Mouse (Mus musculus) stomach, postnatal 0 days (tissue): ENCODE results near the gene Rdh7. TPM values are rescaled to one million over a fixed set of nuclear protein-coding genes. Genes with fewer than 3 reads are reported as not detected.

Source experiments
- ATAC-seq: fragments of 200-750 bp; cut with Nextera tagmentation; 2 replicates; pipeline ENCODE4 v1.8.0; 2017; ENCODE audit not compliant: low FRiP score, low TSS enrichment
- DNase-seq: peaks from one replicate; pipeline ENCODE4 v3.0.0-alpha.2; 2016; ENCODE audit warnings: low spot score
- H3K27ac ChIP-seq: fragments of 300-500 bp; sonication (generic); replicated peaks from 2 replicates; pipeline ENCODE4 v1.5.1; 2014; ENCODE audit warnings: mild to moderate bottlenecking, control low read depth
- H3K27me3 ChIP-seq: fragments of 300-500 bp; sonication (generic); 2 replicates; pipeline ENCODE4 v1.6.1; 2014; ENCODE audit warnings: low read length; ENCODE audit not compliant: control insufficient read depth, insufficient read depth
- H3K36me3 ChIP-seq: fragments of 300-500 bp; sonication (generic); 2 replicates; pipeline ENCODE4 v1.6.1; 2014; ENCODE audit warnings: low read length, mixed read lengths; ENCODE audit not compliant: control insufficient read depth, insufficient read depth
- H3K4me1 ChIP-seq: fragments of 300-500 bp; sonication (generic); replicated peaks from 2 replicates; pipeline ENCODE4 v1.6.1; 2014; ENCODE audit warnings: antibody characterized with exemption; ENCODE audit not compliant: control insufficient read depth, insufficient read depth
- H3K4me2 ChIP-seq: fragments of 300-500 bp; sonication (generic); replicated peaks from 2 replicates; pipeline ENCODE4 v1.6.1; 2014; ENCODE audit warnings: low read depth, mild to moderate bottlenecking, control low read depth, moderate library complexity
- H3K4me3 ChIP-seq: fragments of 300-500 bp; sonication (generic); 2 replicates; pipeline ENCODE4 v1.5.1; 2014; ENCODE audit warnings: low read depth, low read length, control low read depth
- H3K9ac ChIP-seq: fragments of 300-500 bp; sonication (generic); 2 replicates; pipeline ENCODE4 v1.6.1; 2014; ENCODE audit warnings: mild to moderate bottlenecking, low read length, control low read depth, mixed read lengths
- H3K9me3 ChIP-seq: fragments of 300-500 bp; sonication (generic); 2 replicates; pipeline ENCODE4 v1.6.1; 2016; ENCODE audit warnings: low read length; ENCODE audit not compliant: control insufficient read depth
- CTCF ChIP-seq: IDR thresholded peaks from 2 replicates; pipeline ENCODE4 v1.5.1; 2016; ENCODE audit warnings: antibody characterized with exemption, low read depth, mild to moderate bottlenecking, moderate library complexity
- EP300 ChIP-seq: optimal IDR thresholded peaks from 2 replicates; pipeline ENCODE3; 2016; ENCODE audit warnings: antibody characterized with exemption
- WGBS: fragments of 180-500 bp; shearing (Covaris S2); extraction: QIAGEN DNeasy Blood & Tissue Kit; methylation state at CpG from one replicate; pipeline ENCODE4 v1.1.7; 2014; 5-methylcytosine and 5-hydroxymethylcytosine counted together
- polyA plus RNA-seq: library from polyadenylated mRNA; unstranded; fragments of >200 nt; fragmentation: Nextera tagmentation; extraction: Ambion mirVana; gene quantifications from 2 replicates; pipeline ENCODE4 v1.2.1, GENCODE M21; 2015

Rdh7 gene
- polyA plus RNA-seq, 1 experiment from 2014 or later = 1.9 TPM

- Histone ChIP-seq H3K27me3 (no peaks in the 10 kb centered on the region), H3K4me2 (no peak overlapping the region), H3K4me1 (no peaks in the 10 kb centered on the region), H3K27ac (no peak overlapping the region), H3K9me3 (no peaks in the 10 kb centered on the region), H3K9ac (no peak overlapping the region), H3K4me3 (no peak overlapping the region), H3K36me3 (no peaks in the 10 kb centered on the region)
- WGBS = 67% methylated on average over 1 of the region's 1 CpGs
- DNase-seq (no peak), ATAC-seq (no peak)
- TF ChIP-seq EP300 (no peak), CTCF (no peak)
These were observed 2.1 kb downstream of the Rdh7 start for GRCm38 (mm10) chr10:127886551-127886950.

GRCm38 (mm10) chr10:127881041-127881440, 7.6 kb downstream of the Rdh7 start:
- H3K27ac ChIP-seq = no peak overlapping the region
- WGBS = 79% methylated on average over 4 of the region's 4 CpGs
- no peaks in the 10 kb centered on the region for H3K27me3 ChIP-seq
- H3K9me3 ChIP-seq = no peaks in the 10 kb centered on the region
- H3K9ac ChIP-seq = no peak overlapping the region
- ATAC-seq (no peak), DNase-seq (no peak)
- TF ChIP-seq CTCF (0 out of 2 replicates have a peak, but pooled peaks have one; percentile 5), EP300 (no peak)
- no peak overlapping the region for H3K4me3 ChIP-seq
- H3K36me3 ChIP-seq = no peaks in the 10 kb centered on the region
- 0 out of 2 replicates have a peak, but pooled peaks cover 2% of the 10 kb centered on the region for H3K4me1 ChIP-seq
- no peak overlapping the region for H3K4me2 ChIP-seq

GRCm38 (mm10) chr10:127879155-127879688, 9.4 kb downstream of the Rdh7 start:
- Histone ChIP-seq H3K9ac (no peak overlapping the region), H3K4me2 (no peak overlapping the region), H3K4me3 (no peak overlapping the region), H3K27me3 (no peaks in the 10 kb centered on the region), H3K36me3 (no peaks in the 10 kb centered on the region), H3K4me1 (0 out of 2 replicates have a peak, but pooled peaks cover 2% of the 10 kb centered on the region), H3K9me3 (no peaks in the 10 kb centered on the region), H3K27ac (no peak overlapping the region; the same call in 1 of the 2 replicates)
- ATAC-seq (peak; percentile 67), DNase-seq (peak; percentile 59)
- TF ChIP-seq EP300 (no peak), CTCF (no peak)
- WGBS = 59% methylated on average over 3 of the region's 3 CpGs

- Histone ChIP-seq H3K4me3 (no peak overlapping the region), H3K27ac (peak overlapping the region; percentile 35), H3K36me3 (no peaks in the 10 kb centered on the region), H3K9me3 (no peaks in the 10 kb centered on the region), H3K9ac (no peak overlapping the region), H3K4me1 (0 out of 2 replicates have a peak, but pooled peaks cover 2% of the 10 kb centered on the region), H3K27me3 (no peaks in the 10 kb centered on the region), H3K4me2 (no peak overlapping the region)
- no peak for TF ChIP-seq EP300
- TF ChIP-seq CTCF = no peak
- peak; percentile 70 for ATAC-seq
- 65% methylated on average over 3 of the region's 3 CpGs for WGBS
- DNase-seq = peak; percentile 35
These were observed 10.2 kb downstream of the Rdh7 start for GRCm38 (mm10) chr10:127878262-127879057.

- Histone ChIP-seq H3K9me3 (no peaks in the 10 kb centered on the region), H3K36me3 (no peaks in the 10 kb centered on the region), H3K27me3 (no peaks in the 10 kb centered on the region), H3K4me1 (0 out of 2 replicates have a peak, but pooled peaks cover 2% of the 10 kb centered on the region), H3K9ac (no peak overlapping the region), H3K4me2 (no peak overlapping the region), H3K4me3 (no peak overlapping the region), H3K27ac (peak overlapping the region; percentile 19)
- peak; percentile 88 for ATAC-seq
- 11% methylated on average over 2 of the region's 2 CpGs for WGBS
- TF ChIP-seq CTCF (no peak), EP300 (no peak)
- DNase-seq = peak; percentile 71
These were observed 10.9 kb downstream of the Rdh7 start for GRCm38 (mm10) chr10:127877681-127878080.

GRCm38 (mm10) chr10:127872484-127872883, 16.1 kb downstream of the Rdh7 start:
- Histone ChIP-seq H3K4me2 (no peak overlapping the region), H3K4me1 (no peaks in the 10 kb centered on the region), H3K27ac (no peak overlapping the region), H3K36me3 (no peaks in the 10 kb centered on the region), H3K9ac (no peak overlapping the region), H3K9me3 (no peaks in the 10 kb centered on the region), H3K27me3 (no peaks in the 10 kb centered on the region), H3K4me3 (no peak overlapping the region)
- 65% methylated on average over 4 of the region's 4 CpGs for WGBS
- ATAC-seq (no peak), DNase-seq (no peak)
- TF ChIP-seq CTCF (peak; percentile 74), EP300 (no peak)
